Mouse (Mus musculus) 3134 (cell line): ENCODE measurements around the gene Pdcd2.

ENCODE experiments used
- DNase-seq: peaks from one replicate; pipeline ENCODE4 v3.0.0-alpha.2; 2011; ENCODE audit warnings: low spot score; ENCODE audit not compliant: insufficient read length; ENCODE audit errors: extremely low read depth

Gene Pdcd2

GRCm38 (mm10) chr17:15499656-15500394, 27.3 kb downstream of the Pdcd2 start, which contains the start of the genes Psmb1 and Tbp:
Gene Psmb1, minus strand, starts transcription at chr17:15499751.
Gene Tbp, plus strand, starts transcription at chr17:15499888.
- DNase-seq: peak; percentile 99

- DNase-seq: no peak
Measured at GRCm38 (mm10) chr17:15498753-15499113, 28.4 kb downstream of the Pdcd2 start.

GRCm38 (mm10) chr17:15497882-15498752, 29.0 kb downstream of the Pdcd2 start:
- peak; percentile 90 for DNase-seq

GRCm38 (mm10) chr17:15490542-15490941, 36.6 kb downstream of the Pdcd2 start:
- no peak for DNase-seq

GRCm38 (mm10) chr17:15472671-15473070, 54.4 kb downstream of the Pdcd2 start:
- DNase-seq: no peak
